Mouse (Mus musculus) urinary bladder, postnatal 36 days (tissue): Measurements from ENCODE around the gene Sarnp.

Experiments used
- DNase-seq, 2 experiments: peaks; one replicate each; pipeline ENCODE4 v3.0.0; 2022; ENCODE audit warnings: low spot score in 2 of 2, mixed read lengths in 1 of 2

The Sarnp gene

DNA sequence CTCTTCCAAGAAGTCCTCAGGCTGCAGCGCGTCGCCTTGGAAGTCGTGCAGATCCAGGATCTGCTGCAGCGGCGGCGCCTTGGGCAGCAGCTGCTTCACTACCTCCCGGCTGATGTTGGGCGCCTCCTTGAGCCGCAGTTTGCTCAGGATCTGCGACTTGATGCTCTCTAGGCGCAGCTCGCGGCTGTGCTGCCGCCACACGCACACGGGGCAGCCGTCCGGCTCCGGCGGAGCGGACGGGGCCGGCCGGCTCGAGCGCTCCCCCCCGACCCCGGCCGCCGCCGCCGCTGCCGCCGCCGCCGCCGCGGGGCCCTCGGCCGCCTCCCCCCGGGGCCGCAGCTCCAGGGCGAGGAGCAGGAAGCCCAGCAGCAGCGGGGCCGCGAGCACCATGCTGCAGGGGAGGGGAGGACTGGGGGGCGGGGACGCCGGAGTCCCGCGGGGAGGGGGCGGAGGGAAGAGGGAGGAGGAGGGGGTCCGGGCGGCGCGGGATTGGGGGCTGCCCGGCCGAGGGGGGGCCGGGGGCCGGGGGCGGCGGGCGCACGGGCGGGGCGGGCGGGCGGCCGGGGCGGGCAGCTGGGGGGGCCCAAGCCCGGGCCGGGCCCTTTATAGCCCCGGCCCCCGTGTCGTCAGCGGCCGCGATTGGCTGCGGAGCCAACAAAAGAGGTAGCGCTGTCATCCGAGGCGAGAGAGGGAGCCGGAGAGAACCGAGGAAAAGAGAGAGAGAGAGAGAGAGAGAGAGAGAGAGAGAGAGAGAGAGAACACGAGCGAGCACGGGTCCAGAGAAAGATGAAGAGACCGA is 74.4 kb downstream of the Sarnp start, which contains the start of gene Gdf11:
TSS of gene Gdf11 (minus strand) at position 423 of the 799 bp plus-strand sequence.
- peak in 1 of 2 experiments; percentile 46 for DNase-seq

DNA sequence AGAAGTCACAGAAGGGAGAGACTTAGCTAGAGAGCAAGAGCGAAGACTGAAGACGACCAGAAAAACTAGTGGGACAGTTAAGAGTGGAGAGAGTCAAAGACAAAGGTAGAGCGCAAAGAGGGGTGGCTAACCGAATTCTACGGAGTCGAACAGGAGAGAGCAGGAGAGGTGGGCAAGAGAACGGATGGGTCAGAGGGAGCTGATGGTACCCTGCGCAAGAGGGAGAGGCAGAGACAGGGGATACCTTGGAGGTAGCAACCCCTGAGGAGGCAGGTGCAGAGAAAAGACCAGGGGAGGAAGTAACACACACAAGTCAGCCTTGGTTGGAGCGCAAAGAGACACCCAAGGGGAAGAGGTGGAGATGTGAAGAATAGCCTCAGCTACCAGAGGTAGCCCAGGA is 75.1 kb downstream of the Sarnp start:
- DNase-seq = no peak

DNA sequence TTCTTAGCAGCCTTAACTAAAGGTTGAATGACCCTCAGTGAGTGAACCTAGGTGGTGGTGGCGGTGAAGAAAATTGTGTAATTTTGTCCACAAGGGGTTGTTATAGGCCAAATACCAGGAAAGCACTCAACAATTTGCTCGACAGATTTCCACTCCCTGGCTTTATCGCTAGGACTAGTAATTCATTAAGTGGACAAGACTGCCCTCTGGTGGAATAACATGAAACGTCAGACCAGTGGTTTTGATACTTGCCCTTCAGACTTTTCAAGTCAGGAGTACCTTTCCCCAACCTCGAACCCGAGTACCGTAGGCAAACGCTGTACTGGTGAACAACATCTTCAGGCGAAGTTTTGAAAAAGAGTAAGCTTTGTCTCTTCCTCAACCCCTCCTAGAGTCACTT is 78.3 kb downstream of the Sarnp start:
- DNase-seq = peak in 1 of 2 experiments; percentile 62

DNA sequence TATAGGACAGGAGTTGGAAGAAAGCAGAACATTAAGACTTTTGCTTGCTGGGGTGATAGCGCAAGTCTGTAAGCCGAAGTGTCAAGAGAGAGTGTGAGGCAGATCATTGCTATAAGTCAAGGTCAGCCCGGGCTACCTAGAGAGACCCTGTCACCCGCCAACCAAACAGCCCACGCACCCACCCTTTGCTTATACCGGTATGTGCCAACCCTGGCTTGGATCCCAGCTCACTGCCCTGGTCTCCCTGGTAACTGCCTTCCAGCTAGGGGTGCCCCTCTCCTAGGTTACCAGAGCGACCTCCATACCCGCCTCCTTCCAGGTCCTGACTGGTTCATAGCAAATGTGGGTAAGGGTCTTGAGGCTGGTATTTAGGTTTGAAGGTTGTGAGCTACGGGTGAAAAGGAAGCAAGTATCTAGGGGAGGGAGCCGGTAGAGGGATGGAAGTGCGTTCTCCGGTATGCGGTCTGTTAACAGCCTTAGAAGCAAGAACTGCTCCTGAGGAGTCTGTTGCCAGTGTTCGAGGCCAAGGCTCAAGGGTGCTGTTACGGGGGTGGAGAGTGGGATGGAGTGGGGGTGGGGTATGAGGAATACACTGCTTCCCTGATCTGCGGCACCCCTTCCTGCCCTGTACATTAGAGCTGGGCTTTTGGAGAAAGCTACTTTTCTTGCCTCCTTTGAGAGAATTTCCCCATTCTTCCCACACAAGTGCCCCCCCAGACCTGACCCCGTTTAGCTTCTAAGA is 79.0 kb downstream of the Sarnp start:
- no peak for DNase-seq

DNA sequence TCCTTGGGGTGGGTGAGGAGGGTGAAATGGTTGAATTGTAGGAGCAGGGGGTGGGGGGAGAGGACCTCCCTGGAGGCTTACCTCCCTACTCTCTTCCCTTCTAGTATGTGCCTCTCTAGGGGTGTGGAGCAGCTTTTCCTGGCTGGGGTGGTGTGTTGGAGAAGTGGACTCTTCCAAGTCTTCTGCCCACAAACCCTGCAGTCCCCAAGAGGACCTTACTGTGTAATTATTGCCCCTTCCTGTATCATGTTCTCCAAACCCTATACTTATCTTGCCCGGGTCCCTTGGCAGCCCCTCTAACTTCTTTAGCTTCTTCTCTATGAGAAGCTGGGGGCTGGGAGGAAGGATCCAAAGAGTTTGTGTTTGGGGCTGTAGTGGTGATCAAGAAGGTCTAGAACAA is 79.7 kb downstream of the Sarnp start:
- no peak for DNase-seq

DNA sequence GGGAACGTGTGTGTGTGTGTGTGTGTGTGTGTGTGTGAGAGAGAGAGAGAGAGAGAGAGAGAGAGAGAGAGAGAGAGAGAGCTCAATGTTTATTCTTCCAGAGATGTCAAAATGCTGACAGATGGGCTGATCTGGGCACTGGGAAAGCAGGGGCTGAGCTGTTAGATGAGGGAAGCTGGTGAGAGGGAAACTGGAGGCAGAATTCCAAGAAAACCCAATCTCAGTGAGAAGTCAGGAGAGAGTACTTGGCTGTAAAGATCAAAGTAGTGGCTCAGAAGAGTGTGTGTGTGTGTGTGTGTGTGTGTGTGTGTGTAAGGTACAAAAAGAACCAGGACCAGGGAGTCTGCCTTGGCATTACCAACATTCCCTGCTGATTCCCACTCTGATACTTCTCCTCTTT is 80.4 kb downstream of the Sarnp start:
- no peak for DNase-seq

DNA sequence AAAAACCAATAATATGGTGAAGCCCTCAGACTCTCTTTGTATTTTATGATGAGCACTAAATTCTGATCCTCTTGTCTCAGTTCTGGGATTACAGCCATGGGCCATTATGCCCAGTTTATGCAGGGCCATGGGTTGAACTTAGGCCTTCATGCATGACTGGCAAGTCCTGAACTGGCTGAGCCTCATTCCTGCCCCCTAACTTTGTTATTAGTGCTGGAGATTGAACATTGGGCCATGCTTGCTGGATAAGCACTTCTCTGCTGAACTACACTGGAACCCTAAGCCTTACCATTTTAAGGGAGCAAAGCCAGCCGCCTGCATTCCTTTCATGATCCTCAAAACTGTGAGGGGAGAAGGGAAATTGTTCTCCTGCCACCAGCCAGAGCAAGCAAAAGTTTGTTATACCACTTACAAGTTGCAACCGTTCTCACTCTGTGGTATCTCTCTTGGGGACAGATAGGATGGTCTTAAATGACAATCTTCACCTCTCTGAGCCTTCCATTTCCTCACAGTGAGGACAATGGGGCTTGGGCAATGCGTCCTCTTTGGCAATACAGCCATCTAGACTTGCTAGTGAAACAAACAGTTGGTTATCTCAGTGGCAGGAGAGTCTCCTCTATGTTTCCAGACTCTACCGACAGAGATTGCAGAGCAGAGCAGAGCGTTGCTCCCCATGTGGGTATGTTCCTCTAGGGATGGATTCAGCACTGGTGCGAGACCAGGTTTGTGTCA is 82.8 kb downstream of the Sarnp start:
- no peak for DNase-seq

DNA sequence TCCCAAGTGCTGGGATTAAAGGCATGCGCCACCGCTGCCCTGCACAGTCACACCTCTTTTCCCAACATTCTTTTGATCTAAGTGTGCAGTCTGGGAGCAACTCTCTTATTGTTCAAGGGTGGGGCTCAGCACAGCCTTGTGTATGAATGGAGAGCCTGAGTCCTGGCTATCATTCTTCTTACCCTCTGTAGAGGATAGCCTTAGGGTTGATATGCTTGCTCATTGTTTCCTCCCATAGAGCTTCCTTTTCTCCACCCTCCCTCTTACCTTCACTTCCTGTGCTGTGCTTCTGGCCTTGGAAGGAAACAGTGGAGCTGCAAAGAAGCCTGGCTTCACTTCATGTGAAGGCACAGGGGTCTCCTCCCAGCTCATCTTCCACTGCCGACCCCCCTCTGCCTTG is 83.6 kb downstream of the Sarnp start, which contains the start of gene Cd63:
TSS of gene Cd63 (plus strand) at position 292 of the 400 bp plus-strand sequence.
- no peak for DNase-seq

DNA sequence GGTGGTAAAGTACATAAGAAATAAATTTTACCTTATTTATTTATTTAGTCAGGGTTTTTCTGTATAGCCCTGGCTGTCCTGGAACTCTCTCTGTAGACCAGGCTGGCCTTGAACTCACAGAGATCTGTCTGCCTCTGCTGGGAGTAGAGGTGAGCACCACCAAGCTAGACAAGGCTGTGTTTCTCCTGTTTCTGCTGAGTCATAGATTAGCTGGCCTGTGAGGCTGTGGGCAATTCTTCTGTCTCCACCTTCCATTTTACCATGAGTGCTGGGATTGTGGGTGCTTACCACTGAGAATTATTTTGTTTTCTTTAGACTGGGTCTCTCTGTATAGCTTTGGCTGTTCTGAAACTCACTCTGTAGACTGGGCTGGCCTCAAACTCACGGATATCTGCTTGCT is 84.3 kb downstream of the Sarnp start:
- DNase-seq = no peak

DNA sequence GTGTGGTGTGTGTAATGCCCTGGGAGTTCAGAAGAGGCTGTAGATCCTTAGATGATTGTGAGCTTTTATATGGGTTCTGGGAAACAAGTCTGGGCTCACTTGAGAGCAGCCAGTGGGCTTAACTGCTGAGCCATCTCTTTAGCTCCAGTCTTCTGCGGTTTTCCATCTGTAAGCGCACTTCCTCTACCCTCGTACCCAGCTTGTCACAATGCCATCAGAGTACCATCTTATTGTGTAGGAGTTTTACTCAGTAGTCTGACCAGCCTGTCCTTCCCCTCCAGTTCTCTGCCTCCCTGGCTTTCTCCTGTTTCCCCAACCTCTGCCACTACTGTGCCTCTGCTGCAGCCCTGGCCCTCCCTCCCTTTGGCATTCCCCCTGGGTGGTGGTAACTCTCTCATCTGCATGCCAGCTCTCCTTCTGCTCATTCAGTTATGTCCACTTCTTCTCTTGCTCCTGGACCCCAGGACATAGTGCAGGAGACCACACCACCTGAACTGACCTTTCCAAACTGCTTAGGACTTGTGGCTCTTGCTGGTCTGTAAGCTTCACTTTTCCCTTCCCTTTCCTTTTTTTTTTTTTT is 85.4 kb downstream of the Sarnp start:
- no peak for DNase-seq

DNA sequence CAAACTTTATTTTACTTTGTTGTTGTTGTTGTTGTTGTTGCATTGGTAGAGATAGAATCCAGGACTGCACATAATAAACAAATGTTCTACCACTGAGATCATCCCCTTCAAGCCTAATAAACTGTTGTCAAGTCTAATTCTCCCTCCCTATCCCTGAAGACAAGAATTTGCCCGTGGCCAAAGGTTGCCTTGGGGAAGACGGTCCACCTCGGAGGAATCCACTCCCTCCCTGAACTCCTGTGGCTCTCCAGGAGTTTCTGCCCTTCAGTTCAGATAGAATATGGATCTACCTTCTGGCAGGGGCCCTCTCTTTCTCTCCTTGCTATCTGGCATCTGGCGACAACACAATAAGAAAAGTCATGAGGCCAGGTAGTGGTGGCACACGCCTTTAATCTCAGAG is 87.7 kb downstream of the Sarnp start:
- DNase-seq = no peak

DNA sequence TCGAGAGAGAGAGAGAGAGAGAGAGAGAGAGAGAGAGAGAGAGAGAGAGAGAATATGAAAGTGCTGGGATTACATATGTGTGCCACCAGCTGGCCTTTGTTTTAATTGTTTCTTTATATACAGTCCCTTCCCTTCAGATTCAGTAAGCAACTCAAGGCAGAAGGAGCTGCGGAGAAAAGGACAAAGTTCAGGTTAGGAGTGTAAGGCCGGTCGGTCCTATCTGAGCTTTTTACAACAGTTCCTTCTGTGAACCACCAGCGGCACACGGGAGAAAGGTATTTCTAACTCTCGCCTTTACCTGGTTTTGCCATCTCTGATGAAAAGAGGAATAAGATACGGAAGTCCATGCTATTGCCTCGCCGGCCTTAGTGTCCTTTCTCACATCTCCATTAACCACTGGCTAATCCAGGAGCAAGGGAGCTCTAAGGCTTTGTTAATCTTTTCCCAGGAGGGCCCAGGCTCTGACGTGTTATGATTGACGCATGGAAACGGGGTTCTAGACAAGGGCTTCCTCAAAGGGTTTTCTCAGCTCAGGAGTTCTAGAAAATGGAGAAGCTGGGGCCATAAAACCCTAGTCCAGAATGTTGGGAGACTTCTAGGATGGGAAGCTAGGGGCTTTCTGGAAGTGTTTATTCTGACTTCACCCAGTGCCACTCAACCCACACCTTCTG is 91.8 kb downstream of the Sarnp start:
- DNase-seq = no peak

DNA sequence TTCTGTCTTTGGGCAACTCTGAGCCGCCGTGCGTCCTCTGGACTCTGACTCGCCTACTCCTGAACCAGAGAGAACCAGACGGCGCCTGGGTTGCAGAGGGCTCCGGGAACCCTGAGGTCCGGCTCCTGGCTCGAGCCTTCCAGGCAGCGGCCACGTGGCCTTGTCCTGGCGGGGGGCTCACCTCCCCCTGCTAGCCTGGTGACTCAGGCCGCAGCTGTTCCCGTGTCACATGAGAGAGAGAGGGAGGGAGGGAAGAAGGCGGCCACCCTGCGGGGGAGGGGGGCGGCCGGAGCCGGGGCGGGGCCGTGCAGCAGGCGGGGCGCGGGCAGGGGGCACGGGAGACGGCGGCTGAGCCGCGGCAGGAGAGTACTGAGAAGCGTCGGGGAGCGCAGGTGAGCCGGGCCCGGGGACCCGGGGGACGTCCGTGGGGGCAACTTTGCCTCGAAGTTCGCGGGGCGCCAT is 92.5 kb downstream of the Sarnp start:
- DNase-seq = peak; percentile 80 to 88

DNA sequence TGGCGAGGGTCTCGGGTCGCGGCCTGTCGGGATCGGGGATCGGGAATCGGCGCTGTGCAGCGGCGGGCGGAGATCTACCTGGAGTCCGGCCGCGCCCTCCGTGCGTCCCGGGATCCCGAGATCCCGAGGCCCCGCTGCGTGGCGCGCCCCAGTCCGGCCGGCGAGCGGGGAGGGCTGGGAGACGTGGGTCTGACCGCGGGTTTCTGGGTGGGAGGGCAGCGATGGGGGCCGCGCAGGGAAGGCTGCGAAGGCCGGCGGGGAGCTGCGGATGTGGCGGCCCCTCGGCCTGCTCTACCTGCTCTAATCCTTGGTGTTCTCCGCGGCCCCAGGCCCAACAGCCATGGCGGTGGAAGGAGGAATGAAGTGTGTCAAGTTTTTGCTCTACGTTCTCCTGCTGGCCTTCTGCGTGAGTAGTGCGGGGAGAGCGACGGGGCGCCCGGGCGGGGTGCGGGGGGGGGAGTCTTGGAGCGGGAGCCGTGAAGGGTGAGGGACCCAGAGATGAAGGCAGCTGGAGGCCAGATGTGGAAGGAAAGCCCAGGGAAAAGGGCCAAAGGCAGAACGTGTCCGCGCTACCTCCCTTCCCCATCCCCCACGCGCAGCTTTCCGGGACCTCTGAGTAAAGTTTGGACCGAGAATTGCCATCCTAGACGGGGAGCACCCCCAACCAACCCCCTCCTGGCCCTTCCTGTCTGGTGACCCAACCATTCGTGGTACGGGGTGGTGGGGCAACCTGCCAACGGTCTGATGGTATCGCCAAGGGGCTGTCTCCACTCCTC is 93.1 kb downstream of the Sarnp start:
- DNase-seq = peak in 1 of 2 experiments; percentile 62

DNA sequence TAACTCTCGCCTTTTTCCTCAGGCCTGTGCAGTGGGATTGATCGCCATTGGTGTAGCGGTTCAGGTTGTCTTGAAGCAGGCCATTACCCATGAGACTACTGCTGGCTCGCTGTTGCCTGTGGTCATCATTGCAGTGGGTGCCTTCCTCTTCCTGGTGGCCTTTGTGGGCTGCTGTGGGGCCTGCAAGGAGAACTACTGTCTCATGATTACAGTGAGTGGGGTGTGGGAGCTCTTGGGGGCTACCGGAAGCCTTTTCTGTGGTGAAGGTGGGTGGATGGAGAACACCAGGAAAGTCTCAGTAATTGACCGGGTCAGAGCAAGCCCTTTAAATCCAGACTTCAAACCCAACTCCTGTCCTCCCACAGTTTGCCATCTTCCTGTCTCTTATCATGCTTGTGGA is 94.3 kb downstream of the Sarnp start:
- no peak for DNase-seq

DNA sequence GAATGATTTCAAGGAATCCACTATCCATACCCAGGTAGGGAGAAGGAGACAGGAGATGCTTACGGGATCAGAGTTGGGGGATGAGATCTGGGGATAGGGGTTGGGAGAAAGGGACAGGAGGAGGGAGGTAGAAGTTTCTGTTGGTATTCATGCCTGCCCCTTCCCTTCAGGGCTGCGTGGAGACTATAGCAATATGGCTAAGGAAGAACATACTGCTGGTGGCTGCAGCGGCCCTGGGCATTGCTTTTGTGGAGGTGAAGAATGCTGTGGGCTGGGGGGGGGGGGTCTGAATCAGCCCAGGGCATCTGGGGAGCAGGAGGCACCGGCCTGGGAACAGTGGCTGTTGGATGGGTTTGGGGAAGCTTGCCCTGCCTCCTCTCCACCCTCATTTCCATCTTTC is 95.1 kb downstream of the Sarnp start:
- no peak for DNase-seq

DNA sequence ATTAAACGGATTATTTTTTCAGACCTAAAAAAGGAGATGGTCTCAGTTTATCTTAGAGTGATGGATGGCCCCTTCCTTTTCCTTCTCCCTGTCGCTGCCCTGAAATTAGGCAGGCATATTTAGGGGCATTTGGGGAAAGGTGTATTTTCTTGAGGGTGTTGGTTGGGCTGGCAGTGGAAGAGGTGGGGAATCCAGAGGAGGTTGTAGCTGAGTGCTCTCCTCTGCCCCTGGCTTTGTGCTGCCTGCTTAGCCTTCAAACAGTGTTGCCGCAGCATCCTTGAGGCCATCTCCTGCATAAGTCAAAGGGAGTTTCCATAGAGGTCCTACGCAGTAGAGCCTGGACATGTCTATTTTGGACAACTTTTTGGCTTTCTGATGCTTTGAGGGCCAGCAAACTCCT is 95.7 kb downstream of the Sarnp start:
- no peak for DNase-seq

DNA sequence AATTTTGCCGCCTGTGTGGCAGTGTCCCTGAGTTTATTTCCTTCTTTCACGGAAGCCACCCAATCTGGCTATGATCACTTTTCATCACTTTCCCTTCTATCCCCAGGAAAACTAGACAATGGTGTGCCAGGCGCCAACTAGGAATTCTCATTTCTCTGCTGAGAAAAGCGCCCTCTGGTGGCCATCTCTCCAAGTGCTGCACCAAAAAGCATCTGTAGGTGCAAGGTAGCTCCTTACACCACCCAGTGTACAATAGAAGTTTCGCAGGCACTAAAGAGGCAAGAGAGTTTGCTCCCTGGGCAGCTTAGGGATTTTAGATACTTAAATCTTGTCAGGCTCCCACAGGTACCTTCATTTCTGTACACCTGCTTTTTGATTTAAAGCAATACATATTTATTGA is 96.1 kb downstream of the Sarnp start:
- DNase-seq = peak; percentile 78 to 85

DNA sequence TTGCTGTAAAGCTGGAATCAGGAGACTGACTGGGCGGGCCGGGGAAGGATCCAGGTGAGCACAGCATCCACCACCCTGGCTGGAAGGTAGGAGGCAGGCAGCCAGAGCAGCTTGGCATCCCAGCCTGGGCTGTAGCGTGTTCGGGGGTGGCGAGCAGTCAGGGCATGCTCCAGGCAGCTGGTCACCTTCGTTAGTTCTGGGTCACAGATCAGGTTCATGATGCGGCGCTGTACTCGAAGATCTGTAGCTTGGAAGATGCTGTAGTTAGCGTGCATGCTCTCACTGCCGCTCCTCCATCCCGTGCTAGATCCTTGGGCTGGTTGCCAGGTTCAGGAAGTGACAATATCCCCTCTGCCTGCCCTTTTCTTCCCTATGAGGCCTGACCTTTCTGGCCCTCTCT is 96.6 kb downstream of the Sarnp start:
- DNase-seq = no peak

DNA sequence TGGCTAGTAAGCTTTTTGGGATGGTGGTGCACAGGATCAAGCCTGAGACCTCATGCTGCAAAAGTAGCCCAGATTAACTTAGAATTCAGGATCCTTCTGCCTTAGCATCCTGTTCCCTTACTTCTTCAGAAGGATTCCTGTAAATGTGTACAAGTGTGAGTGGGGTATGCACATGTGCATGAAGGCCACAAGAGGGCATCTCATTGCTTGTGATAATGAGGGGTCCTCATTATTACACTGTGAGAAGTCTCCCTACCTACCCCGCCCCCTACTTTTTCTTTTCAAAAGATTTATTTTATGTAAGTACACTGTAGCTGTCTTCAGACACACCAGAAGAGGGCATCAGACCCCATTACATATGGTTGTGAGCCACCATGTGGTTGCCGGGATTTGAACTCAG is 98.4 kb downstream of the Sarnp start:
- DNase-seq = no peak

DNA sequence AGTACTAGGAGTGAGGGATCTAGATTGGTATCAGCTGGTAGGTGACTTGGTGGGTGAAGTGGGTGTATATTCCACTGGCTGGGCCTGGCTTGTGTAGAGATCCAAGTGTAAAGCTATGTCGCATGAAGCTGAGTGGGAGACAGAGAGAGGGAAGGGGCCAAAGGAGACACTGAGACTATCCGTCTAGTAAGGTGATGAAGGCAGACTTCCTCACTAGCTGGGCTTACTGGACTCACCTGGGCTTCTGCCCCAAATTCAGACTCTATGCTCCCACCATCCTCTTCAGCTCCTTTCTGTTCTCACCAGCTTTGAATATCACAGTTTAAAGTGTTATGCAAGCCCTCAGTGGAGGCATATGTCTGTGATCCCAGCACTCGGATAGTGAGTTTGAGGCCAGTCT is 99.5 kb downstream of the Sarnp start:
- no peak for DNase-seq
